Mouse (Mus musculus) naive thymus-derived CD4-positive, alpha-beta T cell, adult 5 months (primary cell): ENCODE measurements around the gene Tvp23b. TPM values are rescaled to one million over a fixed set of nuclear protein-coding genes. Genes with fewer than 3 reads are reported as not detected.

Source experiments
- polyA plus RNA-seq: library from polyadenylated mRNA; unstranded; fragments of 100-300 nt; shearing (Covaris generic); gene quantifications from one replicate; pipeline ENCODE4 v1.2.1, GENCODE M21; 2017

Gene Tvp23b
- 29.3 TPM for polyA plus RNA-seq

GRCm38 (mm10) chr11:62879220-62880048, at the start of gene Tvp23b:
Gene Tvp23b (plus strand): TSS chr11:62879455.

DNA sequence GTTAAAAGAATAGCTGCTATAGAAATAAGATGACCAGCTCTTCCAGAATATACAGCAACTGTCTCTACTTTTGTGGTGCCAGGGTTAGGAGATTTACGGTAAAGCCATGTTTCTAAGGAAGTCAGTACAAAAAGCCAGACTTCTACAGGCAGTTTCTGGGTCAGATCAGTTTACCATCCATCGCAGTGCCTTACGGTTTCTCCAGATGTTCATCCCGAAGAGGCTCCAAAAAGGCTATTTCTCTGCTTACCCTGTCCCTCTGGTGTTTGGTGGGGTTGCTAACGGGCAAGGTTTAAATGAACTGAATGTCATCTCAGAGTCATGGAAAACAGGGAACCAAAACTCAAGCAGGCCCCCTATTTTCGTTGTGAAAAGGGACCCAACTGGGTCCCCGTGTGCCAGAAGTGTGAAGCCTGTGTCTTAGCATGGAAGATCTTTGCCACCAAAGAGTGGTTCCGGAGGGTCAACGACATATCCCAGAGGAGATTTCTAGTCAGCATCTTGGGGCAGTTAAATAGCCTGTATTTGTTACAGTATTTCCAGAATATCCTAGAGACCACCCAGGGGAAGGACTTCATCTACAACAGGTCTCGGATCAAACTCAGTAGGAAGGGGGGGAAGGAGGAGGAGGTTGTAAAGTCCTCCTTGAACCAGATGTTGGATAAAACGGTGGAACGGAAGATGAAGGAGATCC, 32.1 kb upstream of the Tvp23b start, which contains the start of gene Fbxw10:
Gene Fbxw10, plus strand, starts transcription at position 109 of the 694 bp plus-strand sequence.

GRCm38 (mm10) chr11:62951012-62951411, 71.8 kb downstream of the Tvp23b start, which contains the start of gene Cdrt4:
Gene Cdrt4 (plus strand): TSS chr11:62951193.

Other genes starting within 250 kb of the Tvp23b start
- 2.7 TPM for gene Lrrc75a, start 230.9 kb upstream of the Tvp23b start, polyA plus RNA-seq
- 12.7 TPM for gene Mmgt2, start 230.8 kb upstream of the Tvp23b start, polyA plus RNA-seq
- 20.1 TPM for gene Zfp287, start 147.6 kb upstream of the Tvp23b start, polyA plus RNA-seq
- not detected for gene Gm10428, start 126.4 kb upstream of the Tvp23b start, polyA plus RNA-seq
- gene Zfp286, start 90.0 kb upstream of the Tvp23b start, polyA plus RNA-seq, result 0.93 TPM
- gene Trim16, start 59.2 kb upstream of the Tvp23b start, polyA plus RNA-seq, result 2.0 TPM
- 3.5 TPM for gene Fbxw10, start 32.4 kb upstream of the Tvp23b start, polyA plus RNA-seq
- gene Cdrt4, start 71.7 kb downstream of the Tvp23b start, polyA plus RNA-seq, result not detected
- gene Tekt3, start 182.2 kb downstream of the Tvp23b start, polyA plus RNA-seq, result not detected
- not detected for gene Pmp22, start 249.5 kb downstream of the Tvp23b start, polyA plus RNA-seq